Mouse (Mus musculus): ENCODE data around the gene Tnnt2.

- TF ChIP-seq CTCF (IDR thresholded peaks at IDR 0.05; ENCODE audit: borderline replicate concordance, insufficient read depth, low read depth, low read length): no peak
- no peak for TF ChIP-seq POLR2A (IDR thresholded peaks at IDR 0.05; ENCODE audit: borderline replicate concordance, insufficient read depth, low read length)
Observed at GRCm38 (mm10) chr1:135858533-135858932, 22.4 kb downstream of the Tnnt2 start.

Data from cerebellum, adult 2 months (tissue).